Mouse (Mus musculus) liver, postnatal 0 days (tissue): ENCODE data around the gene Dnah2. TPM values are rescaled to one million over a fixed set of nuclear protein-coding genes. Genes with fewer than 3 reads are reported as not detected.
A peak's percentile ranks its signal among the peaks of the same experiment; 100 is the strongest.
"Not testable (repeated sequence)": the region's sequence is repeated elsewhere in the genome, so short reads cannot be mapped to it uniquely, and the experiment has no call there.

Experiments used
- ATAC-seq: fragments of 200-750 bp; cut with Nextera tagmentation; 2 replicates; pipeline ENCODE4 v1.8.0; 2017; ENCODE audit warnings: mild to moderate bottlenecking, moderate library complexity
- DNase-seq: peaks from one replicate; pipeline ENCODE4 v3.0.0-alpha.2; 2016
- H3K27ac ChIP-seq: fragments of 300-500 bp; sonication (generic); 2 replicates; pipeline ENCODE4 v1.5.1; 2014; ENCODE audit warnings: antibody characterized with exemption, moderate library complexity, mild to moderate bottlenecking, low read depth
- H3K27me3 ChIP-seq: fragments of 300-500 bp; sonication (generic); 2 replicates; pipeline ENCODE4 v1.6.1; 2014; ENCODE audit warnings: low read length, control low read depth, mixed read lengths; ENCODE audit not compliant: insufficient read depth
- H3K36me3 ChIP-seq: fragments of 300-500 bp; sonication (generic); replicated peaks from 2 replicates; pipeline ENCODE4 v1.6.1; 2014; ENCODE audit warnings: mild to moderate bottlenecking, control low read depth, low read length, moderate library complexity, mixed read lengths; ENCODE audit not compliant: insufficient read depth
- H3K4me1 ChIP-seq: fragments of 300-500 bp; sonication (generic); 2 replicates; pipeline ENCODE4 v1.6.1; 2014; ENCODE audit warnings: antibody characterized with exemption, mild to moderate bottlenecking, control low read depth; ENCODE audit not compliant: insufficient read depth
- H3K4me2 ChIP-seq: fragments of 300-500 bp; sonication (generic); 2 replicates; pipeline ENCODE4 v1.6.1; 2014; ENCODE audit warnings: low read depth, mild to moderate bottlenecking, low read length, moderate library complexity, mixed read lengths
- H3K4me3 ChIP-seq: fragments of 300-500 bp; sonication (generic); 2 replicates; pipeline ENCODE4 v1.5.1; 2014; ENCODE audit warnings: low read depth, low read length
- H3K9ac ChIP-seq: fragments of 300-500 bp; sonication (generic); replicated peaks from 2 replicates; pipeline ENCODE4 v1.6.1; 2014; ENCODE audit warnings: mild to moderate bottlenecking, moderate library complexity
- H3K9me3 ChIP-seq: fragments of 300-500 bp; sonication (generic); 2 replicates; pipeline ENCODE4 v1.6.1; 2016; ENCODE audit warnings: mild to moderate bottlenecking, control low read depth, low read length, mixed read lengths
- CTCF ChIP-seq: sonication (generic); IDR thresholded peaks from 2 replicates; pipeline ENCODE4 v1.5.1; 2016; ENCODE audit warnings: antibody characterized with exemption, low read depth
- EP300 ChIP-seq: IDR thresholded peaks from 2 replicates; pipeline ENCODE4 v1.6.1; 2016; ENCODE audit warnings: antibody characterized with exemption, low read depth, mild to moderate bottlenecking
- WGBS: fragments of 180-500 bp; shearing (Covaris S2); extraction: QIAGEN DNeasy Blood & Tissue Kit; methylation state at CpG from one replicate; pipeline ENCODE4 v1.1.7; 2014; ENCODE audit not compliant: insufficient replicate concordance; 5-methylcytosine and 5-hydroxymethylcytosine counted together
- polyA plus RNA-seq: library from polyadenylated mRNA; unstranded; fragments of >200 nt; fragmentation: Nextera tagmentation; extraction: Ambion mirVana; gene quantifications from 2 replicates; pipeline ENCODE4 v1.2.1, GENCODE M21; 2015

The Dnah2 gene
- polyA plus RNA-seq, 1 experiment from 2014 or later: 0.04 TPM

DNA sequence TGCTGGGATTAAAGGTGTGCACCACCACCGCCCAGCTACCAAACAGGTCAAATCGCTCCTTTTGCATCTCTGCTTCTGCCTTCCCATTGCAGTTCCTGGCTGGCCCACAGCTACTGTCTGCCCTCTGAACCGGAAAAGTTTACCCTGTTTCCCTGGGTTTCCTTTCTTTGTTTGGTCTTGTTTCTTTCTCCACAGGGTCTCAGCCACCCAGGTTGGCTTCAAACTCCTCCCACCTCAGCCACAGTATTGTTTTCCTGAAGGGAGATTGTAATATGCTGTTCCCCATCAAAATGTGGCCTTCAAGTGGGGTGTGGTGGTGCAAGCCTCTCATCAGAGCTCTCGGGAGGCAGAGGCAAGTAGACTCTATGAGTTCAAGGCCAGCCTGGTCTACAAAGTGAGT, 2.4 kb upstream of the Dnah2 start:
- no peak for TF ChIP-seq CTCF
- no peak for TF ChIP-seq EP300
- ATAC-seq (no peak), DNase-seq (no peak)
- H3K4me1 ChIP-seq: peaks cover 6% of the 10 kb centered on the region
- H3K4me2 ChIP-seq: no peak overlapping the region
- H3K4me3 ChIP-seq: no peak overlapping the region
- H3K27ac ChIP-seq: no peak overlapping the region
- no peak overlapping the region for H3K9ac ChIP-seq
- H3K9me3 ChIP-seq: no peaks in the 10 kb centered on the region
- no peaks in the 10 kb centered on the region for H3K36me3 ChIP-seq
- peaks cover 16% of the 10 kb centered on the region for H3K27me3 ChIP-seq
- WGBS: 59% methylated on average over 4 of the region's 4 CpGs

DNA sequence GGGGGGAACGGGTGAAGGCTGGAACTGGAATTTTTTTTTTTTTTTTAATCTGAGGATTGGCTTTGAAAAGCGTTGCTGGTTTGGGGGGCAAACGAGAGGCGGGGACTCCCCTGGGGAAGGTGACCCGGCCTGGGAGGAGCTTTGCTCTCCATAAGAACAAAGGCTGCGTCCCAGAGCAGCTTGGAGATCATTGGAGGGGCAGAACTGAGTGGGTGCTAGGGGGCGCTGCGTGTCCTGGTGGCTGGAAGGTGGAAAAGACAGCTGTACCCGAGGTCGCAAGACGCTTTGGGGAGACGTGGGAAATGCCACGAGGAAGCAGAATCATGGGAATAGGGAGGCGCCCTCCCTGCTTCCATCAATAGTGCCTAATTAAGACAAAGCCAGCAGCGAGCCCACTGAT, 1.8 kb downstream of the Dnah2 start:
- H3K4me2 ChIP-seq: peak overlapping the region; percentile 97
- no peak overlapping the region for H3K27ac ChIP-seq
- 4% methylated on average over 15 of the region's 15 CpGs for WGBS
- H3K36me3 ChIP-seq: no peaks in the 10 kb centered on the region
- peaks cover 16% of the 10 kb centered on the region for H3K27me3 ChIP-seq
- peaks cover 7% of the 10 kb centered on the region for H3K4me1 ChIP-seq
- peak overlapping the region; percentile 53 for H3K4me3 ChIP-seq
- ATAC-seq: no peak
- TF ChIP-seq EP300: no peak
- peak; percentile 48 for TF ChIP-seq CTCF
- H3K9me3 ChIP-seq: no peaks in the 10 kb centered on the region
- H3K9ac ChIP-seq: peak overlapping the region; percentile 9; the same call in 1 of the 2 replicates
- DNase-seq: peak; percentile 46

DNA sequence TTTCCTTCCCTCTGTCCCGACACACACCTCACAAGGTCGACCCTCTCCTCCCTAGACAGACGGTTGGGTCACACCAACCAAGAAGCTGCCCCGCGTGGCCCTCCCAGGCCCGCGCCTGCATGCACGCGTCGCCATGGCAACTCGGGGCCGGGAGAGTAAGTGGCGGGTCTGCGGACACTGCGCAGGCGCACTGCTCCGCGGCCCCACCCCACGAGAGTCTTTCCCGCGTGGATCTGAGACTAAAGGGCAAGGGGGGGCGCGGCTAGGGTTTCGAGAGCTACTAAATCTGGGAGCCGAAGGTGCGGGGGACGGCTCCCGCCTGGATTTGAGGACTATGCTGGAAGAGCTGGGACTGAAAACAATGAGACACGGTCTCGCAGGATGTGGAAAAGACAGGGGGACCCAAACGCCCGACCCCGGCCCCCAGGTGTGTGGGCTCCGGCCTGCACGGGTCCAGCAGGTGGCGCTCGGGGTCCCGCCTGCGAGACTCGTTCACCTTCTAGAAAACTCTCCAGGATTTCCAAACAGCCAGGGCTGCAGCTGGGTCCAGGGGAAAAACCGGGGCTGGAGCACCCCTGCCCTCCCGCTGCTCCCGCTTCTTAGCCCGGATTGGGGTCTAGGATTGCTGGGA, 2.4 kb downstream of the Dnah2 start:
- Histone ChIP-seq H3K9me3 (no peaks in the 10 kb centered on the region), H3K4me3 (peak overlapping the region; percentile 53), H3K9ac (peak overlapping the region; percentile 9), H3K27ac (no peak overlapping the region), H3K4me2 (peak overlapping the region; percentile 97), H3K4me1 (peaks cover 7% of the 10 kb centered on the region), H3K27me3 (peaks cover 16% of the 10 kb centered on the region), H3K36me3 (no peaks in the 10 kb centered on the region)
- TF ChIP-seq EP300 (no peak), CTCF (peak; percentile 55)
- ATAC-seq (peak; percentile 77), DNase-seq (peak; percentile 74)
- WGBS: under 1% methylated on average over 39 of the region's 44 CpGs

DNA sequence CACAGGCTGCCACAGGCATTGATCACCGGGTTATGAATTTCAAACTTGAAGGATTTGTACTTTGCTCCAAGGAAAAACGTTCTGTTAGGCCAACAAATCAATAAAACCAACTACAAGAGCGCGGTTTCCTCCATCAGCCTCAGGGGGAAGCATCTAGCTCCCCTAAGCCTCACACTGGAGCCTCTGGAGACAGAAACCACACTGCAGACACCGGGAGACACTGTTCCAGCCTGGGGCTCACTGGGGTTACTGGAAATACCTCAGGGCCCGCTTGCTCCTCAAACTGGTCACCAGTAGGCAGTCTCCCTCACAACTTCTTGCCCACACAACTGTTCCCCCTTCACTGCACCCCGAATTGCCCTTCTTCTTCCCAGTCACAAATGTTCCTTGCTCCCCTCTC, 3.0 kb downstream of the Dnah2 start:
- TF ChIP-seq EP300: no peak
- TF ChIP-seq CTCF: no peak
- Histone ChIP-seq H3K27me3 (peaks cover 16% of the 10 kb centered on the region), H3K36me3 (no peaks in the 10 kb centered on the region), H3K27ac (no peak overlapping the region), H3K4me2 (peak overlapping the region; percentile 97), H3K9ac (no peak overlapping the region), H3K4me3 (peak overlapping the region; percentile 53), H3K4me1 (peaks cover 7% of the 10 kb centered on the region), H3K9me3 (no peaks in the 10 kb centered on the region)
- no peak for DNase-seq
- no peak for ATAC-seq
- WGBS: 15% methylated on average over 7 of the region's 7 CpGs

DNA sequence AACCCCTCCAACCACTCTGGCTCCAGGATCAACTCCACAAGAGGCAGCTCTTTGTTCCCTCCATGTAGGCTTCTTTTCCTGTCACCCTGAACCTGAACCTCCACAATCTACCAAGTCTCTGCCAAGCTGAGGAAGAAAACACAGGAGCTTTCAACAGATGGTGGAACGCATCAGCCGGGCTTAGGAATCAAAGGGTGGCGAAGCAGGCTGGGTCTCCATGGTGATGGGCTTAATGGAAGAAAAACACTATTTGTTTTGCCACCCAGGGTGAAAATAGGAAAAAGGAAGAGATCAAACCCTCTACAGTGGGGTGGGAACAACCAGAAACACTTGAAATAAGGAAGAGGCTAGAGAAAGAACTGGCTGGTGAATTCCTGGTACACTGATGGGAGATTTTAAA, 5.3 kb downstream of the Dnah2 start:
- WGBS: 70% methylated on average over 3 of the region's 3 CpGs
- H3K9me3 ChIP-seq: no peaks in the 10 kb centered on the region
- H3K4me1 ChIP-seq: peaks cover 7% of the 10 kb centered on the region
- H3K36me3 ChIP-seq: no peaks in the 10 kb centered on the region
- no peak overlapping the region for H3K4me2 ChIP-seq
- no peak overlapping the region for H3K4me3 ChIP-seq
- no peak overlapping the region for H3K27ac ChIP-seq
- H3K27me3 ChIP-seq: peaks cover 13% of the 10 kb centered on the region
- DNase-seq: no peak
- TF ChIP-seq CTCF (no peak), EP300 (no peak)
- no peak overlapping the region for H3K9ac ChIP-seq
- no peak for ATAC-seq

DNA sequence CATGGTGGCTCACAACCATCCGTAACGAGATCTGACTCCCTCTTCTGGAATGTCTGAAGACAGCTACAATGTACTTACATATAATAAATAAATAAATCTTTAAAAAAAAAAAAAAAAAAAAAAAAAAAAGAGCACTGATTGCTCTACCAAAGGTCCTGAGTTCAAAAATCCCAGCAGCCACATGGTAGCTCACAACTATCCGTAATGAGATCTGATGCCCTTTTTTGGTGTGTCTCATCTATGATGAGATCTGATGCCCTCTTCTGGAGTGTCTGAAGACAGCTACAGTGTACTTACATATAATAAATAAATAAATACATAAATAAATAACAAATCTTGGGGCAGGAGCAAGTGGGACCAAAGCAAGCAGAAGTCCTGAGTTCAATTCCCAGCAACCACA, 7.2 kb downstream of the Dnah2 start:
- H3K9me3 ChIP-seq, H3K4me2 ChIP-seq, H3K27me3 ChIP-seq, ATAC-seq, DNase-seq, H3K4me1 ChIP-seq, H3K4me3 ChIP-seq, H3K9ac ChIP-seq, H3K27ac ChIP-seq, H3K36me3 ChIP-seq: not testable (repeated sequence)
- WGBS: 58% methylated on average over 1 of the region's 3 CpGs

DNA sequence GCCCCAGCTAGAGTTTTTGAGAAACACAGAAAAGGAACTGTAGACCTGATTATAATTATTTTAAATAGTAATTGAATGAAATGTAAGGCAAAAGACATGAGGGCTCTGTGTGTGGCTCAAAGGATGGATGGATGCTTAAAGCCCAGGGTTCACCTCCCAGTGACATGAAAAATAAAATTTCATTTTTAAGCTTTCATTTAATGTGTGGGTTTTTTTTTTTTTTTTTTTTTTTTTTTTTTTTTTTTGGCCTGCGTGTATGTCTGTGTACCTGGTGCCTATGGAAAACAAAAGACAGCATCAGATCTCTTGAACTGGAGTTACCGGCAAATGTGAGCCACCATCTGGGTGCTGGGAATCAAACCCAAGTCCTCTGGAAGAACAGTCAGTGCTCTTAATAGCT, 8.2 kb downstream of the Dnah2 start:
- no peak for ATAC-seq
- Histone ChIP-seq H3K9ac (no peak overlapping the region), H3K9me3 (no peaks in the 10 kb centered on the region), H3K4me2 (no peak overlapping the region), H3K4me3 (no peak overlapping the region), H3K4me1 (peaks cover 4% of the 10 kb centered on the region), H3K27me3 (no peaks in the 10 kb centered on the region), H3K36me3 (no peaks in the 10 kb centered on the region), H3K27ac (no peak overlapping the region)
- WGBS: 88% methylated on average over 2 of the region's 2 CpGs
- TF ChIP-seq CTCF (no peak), EP300 (no peak)
- no peak for DNase-seq
